Mouse (Mus musculus): ENCODE results near the gene Mdfi.

Mdfi gene

DNA sequence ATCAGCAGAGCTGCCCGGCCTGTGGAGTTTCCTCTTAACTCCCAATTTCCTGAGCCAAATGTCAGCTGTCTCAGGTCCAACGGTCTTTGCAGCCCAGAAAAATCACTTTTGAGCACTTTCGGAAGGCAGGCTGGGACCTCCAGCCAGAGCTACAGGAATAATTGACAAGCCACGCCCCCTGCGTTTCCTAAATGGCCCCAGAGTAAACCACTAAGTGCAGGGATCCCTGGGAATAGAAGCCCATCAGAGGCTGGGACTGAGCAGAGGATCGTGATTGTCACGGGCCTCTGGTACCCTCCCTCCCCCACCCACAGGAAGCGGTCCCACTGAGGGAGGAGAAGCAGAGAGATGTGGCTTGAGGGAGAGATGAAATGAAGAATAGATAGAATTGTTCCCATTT is 31.7 kb downstream of the Mdfi start:
- DNase-seq (ENCODE audit: low read depth, low spot score), result no peak

DNA sequence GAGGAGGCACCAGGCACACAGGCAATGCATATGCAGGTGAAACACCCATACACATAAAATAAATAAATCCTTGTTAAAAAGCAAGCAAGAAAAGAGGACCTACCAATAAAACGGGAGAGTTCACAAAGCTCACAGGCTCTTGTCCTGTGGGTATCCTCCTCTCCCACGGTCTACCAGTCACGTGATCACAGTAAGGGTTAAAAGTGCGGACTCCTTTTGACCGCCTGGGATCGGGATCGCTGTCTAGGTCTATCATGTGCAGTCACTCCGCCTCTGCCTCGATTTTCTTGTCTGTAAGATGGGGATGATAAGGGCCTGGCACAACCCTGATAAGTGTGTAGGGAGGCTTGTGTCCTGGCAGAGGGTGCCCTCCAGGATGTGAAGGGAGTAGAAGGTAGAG is 37.1 kb downstream of the Mdfi start:
- DNase-seq (ENCODE audit: low read depth, low spot score), result no peak

DNA sequence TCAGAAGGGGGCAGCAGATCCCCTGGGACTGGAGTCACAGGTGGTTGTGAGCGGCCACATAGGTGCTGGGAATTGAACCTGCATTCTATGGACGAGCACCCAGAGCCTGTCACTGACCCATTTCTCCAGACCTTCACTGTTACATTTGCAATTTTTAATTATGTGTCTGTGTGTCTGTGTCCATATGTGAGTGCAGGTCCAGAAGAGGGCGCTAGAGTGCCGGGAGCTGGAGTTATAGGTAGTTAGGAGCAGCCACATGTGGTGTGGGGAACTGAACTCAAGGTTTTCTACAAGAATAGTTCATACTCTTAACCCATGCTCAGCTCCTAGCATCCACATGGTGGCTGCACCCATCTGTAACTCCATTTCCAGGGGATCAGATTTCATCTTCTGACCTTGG is 37.5 kb downstream of the Mdfi start:
- DNase-seq (ENCODE audit: low read depth, low spot score), result peak; percentile 40

DNA sequence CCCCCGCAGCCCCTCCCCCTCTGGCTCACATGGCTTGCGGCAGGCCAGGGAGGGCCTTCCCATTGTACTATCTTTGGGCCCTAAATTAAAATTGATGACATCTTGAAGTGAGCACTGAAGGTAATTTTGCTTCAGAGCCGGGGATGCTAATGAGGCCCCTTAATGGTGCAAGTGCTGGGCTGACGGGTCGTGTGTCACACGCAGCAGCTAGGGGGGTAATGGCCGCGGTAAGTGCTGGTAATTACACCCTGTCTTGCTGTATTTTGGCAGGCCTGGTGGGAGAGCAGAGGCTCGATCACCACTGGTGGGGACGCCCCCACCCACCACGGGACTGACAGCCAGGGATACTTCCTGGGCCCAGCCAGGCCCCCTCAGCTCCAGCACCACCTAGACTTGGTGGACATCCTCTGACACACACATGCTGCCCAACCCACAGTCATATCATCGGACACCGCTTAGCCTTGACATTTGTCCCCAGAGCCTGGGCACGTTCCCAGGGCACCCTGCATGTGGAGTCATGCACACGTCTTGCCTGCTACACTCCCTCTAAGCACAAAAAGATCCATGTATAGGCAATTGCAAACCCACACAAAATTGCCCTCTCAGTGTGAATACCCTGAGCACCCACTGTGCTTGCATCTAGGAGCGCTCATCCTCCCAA is 38.2 kb downstream of the Mdfi start:
- no peak for DNase-seq (ENCODE audit: low read depth, low spot score)

DNA sequence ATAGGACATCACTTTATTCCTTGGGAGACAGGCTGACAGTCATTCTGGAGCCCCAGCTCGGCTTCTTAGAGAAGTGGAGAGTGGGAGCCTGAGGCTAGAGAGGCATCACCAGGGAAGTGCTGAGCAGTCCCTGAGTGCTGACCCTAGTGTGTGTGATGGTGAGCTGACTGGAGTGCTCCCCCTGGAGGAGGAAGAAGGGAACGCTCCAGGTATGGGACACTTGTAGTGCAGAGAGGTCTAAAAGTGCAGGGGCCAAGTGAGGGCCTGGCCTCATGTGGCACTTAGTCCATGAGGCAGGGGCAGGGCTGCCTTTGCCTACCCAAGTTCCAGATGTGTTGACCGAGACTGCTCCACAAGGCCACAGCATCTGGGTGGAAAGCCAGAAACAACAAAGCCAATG is 39.0 kb downstream of the Mdfi start:
- DNase-seq (ENCODE audit: low read depth, low spot score), result peak; percentile 73

DNA sequence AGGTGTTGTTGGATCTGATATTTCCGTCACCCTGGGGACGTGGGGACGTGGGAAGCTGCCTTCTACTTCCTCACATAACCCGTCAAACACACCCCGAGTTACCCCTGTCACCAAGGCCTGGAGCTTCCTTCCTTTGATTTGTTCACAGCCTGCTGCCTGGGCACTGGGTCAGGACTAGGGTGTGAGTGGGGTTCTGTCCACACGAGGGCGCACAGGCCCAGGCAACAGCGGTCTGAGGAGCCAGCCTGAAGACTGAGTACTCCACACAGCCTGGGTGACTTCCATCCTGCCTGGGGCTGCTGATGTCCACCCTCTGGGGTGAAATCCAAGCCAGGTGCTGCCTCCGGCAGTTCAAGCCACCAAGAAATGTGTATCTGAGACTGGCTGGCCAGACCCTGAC is 41.1 kb downstream of the Mdfi start:
- peak; percentile 87 for DNase-seq (ENCODE audit: low read depth, low spot score)

DNA sequence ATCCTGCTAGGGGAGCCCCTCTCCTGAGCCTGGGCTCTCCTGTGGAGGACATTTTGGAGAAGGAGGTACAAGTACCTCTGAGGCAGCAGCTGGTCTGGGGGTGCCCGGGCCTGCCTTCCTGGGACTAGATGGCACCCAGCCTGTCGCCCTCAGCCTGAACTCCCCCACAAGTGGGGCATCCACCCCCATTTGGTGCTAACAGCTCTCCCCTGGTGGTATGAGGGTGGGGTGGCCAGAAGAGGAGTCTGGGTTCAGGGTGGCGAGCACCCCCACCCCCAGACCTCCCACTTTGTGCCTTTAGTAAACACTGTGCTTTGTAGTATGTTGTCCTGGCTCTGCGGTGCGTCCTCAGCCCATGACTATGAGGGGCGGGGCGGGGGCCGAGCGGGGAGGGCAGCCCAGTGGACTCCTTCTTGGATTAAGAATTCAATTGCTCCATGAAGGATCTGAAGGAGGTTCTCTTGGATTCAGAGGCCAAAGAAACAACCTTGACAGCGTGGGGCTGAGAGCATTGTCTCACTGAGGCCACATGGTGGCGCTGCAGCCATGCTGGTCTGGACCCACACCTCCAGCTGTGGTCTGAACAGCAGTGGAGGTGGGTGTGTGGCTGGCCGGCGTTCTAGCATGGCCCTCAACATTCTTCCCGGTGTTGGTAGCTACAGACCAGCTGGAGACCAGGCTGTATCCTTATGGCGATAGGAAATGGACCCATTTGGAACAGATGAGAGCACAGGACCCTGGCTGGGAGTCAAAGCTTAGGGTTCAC is 42.2 kb downstream of the Mdfi start:
- DNase-seq (ENCODE audit: low read depth, low spot score), result peak; percentile 82

DNA sequence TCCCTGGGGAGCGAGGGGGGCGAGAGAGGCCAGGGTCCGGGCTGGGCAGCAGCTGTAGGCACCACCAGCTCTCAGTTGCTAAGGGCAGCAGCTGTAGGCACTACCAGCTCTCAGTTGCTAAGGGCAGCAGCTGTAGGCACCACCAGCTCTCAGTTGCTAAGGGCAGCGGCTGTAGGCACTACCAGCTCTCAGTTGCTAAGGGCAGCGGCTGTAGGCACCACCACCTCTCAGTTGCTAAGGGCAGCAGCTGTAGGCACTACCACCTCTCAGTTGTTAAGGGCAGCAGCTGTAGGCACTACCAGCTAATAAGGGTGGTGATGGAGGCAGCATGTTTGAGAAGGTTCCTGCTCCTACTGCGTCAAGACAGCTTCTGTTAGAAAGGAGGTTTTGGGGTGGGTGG is 45.5 kb downstream of the Mdfi start:
- DNase-seq (ENCODE audit: low read depth, low spot score), result no peak

DNA sequence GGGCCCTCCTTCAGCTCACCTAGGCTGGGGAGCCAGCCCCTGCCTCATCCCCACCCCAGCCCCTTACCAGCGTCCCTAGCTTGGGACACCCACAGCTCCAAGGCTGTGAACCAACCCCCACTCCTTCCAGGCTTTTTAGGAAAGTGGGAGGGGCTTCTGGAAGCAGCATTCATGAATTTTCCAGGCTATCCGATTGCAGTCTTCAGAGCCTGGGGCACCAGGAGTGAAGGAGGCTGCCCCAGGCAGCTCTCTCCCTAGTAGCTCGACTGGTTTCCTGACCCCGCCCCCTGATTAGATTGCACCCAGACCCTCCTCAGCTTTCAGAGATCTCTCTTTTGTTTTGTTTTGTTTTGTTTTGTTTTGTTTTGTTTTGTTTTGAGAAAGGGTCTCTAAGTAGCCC is 46.2 kb downstream of the Mdfi start:
- no peak for DNase-seq (ENCODE audit: low read depth, low spot score)

DNA sequence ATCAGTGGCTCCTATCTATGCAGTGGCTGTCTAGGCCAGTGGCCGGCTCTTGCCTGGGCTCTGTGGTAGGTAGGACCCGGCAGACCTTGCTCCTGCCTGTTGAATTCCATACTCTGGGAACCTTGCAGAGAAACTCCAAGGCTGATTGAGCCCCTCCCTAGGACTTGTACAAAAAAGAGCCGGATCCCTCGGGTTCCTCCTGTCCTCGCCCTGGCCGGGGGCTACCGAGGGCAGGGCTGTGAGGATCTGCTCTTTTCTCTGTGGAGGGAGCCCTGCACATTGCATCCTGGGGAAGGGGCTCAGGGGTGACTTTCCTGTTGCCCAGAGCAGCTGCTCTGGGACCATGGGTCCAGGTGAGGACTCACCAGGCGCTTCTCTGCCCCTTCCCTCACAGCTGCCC is 46.9 kb downstream of the Mdfi start:
- no peak for DNase-seq (ENCODE audit: low read depth, low spot score)

DNA sequence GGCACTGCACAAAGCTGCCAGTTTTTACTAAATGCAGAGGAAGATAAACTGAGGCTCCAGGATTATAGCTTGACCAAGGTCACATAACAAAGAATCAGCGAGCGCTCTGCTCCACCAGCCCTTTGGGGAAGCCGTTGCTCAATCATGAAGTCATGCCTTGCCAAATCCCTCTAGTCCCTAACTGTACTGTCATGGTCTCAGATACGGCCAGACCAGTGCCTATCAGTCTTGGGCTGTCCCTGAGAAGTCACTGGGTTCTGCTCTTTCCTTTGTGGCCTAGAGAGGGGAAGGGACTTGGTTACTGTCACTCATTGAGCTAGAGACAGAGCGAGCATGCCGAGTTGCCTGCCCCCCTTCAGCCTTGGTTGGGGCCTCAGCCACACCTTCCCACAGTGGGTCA is 50.1 kb downstream of the Mdfi start:
- DNase-seq (ENCODE audit: low read depth, low spot score), result no peak

DNA sequence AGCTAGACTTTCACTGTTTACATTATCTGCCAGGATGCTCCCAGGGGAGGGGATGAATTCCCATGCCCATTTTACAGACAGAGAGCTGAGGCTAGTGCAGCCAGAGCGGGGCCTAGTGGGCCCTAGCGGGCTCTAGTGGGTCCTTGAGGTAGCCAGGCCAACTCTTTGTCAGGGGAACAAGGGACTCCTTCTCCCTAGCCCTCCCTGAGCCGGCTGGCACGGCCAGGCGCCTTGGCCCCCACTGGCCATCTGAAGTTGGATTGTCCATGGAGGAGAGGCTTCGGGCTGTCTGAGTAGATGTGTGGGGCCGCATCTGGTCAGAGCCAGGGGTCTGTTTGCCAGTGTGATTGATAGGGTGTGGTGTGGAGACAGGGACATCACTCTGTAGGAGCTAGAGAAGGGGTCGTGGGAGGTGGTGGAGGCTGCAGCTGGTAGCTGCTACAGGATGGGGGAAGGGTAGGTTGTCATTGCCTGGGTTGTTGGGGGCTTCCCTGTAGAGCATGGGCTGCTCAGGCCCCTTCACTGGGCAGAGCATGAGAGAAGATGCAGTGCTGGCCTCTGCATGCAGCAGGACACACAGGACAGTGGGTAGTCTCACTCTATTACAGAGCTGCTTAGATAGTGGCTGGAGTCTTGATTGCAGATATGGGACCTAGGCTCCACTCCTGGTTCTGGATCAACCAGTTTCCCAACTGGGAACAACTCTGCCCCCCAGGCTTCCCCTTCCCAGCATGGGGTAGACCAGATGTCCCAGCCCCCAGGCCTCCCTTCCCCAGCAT is 50.9 kb downstream of the Mdfi start:
- no peak for DNase-seq (ENCODE audit: low read depth, low spot score)

DNA sequence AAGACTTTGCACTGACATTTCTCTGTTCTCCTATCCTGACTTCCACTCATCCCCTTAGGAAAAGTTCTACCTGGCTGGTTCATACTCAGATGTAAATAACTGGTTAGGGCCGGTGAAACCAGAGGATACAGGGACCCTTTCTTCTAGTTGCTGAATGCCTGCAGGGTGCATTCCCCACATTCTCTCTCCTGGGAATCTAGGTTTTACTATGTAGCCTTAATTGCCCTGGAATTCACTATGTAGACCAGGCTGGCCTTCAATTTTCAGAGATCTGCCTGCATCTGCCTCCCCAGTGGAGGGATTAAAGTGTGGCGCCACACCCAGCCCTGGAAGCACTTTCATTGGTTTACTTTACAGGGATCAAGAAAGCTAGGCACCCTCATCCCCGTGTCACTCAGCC is 52.0 kb downstream of the Mdfi start:
- DNase-seq (ENCODE audit: low read depth, low spot score), result no peak

DNA sequence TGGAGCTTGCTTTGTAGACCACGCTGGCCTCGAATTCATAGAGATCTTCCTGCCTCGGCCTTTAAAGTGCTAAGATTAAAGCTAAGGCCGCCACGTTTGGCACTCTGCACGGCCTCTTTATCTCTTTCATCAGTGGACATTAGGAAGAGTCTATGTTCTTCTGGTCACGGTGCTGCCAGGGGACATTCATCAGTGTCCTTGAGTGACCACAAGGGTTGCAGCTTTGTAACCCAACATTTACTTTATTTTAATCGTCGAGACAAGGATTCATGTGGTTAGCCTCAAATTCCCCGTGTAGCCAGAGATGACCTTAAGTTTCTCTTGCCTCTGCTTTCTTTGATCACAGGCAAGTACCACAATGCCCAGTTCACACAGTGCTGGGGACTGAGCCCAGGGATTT is 54.0 kb downstream of the Mdfi start:
- DNase-seq (ENCODE audit: low read depth, low spot score), result no peak

DNA sequence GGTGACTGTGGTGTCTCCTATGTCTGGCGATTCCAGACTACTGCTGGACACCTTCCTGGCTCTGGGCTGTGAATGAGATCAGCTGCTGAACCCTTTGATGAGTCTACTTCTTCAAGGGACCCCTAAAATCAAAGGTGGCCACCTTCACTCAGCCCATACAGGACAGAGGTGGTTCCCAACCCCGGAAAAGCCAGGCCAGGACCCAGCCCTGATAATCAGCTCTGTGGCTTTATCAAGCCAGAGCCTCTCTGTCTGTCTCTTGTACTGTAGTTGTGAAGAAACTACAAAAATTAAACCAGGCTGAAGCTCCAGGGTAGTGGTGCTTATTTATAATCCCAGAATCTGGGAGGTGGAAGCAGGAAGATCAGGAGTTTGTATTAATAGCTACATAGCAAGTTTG is 57.4 kb downstream of the Mdfi start:
- no peak for DNase-seq (ENCODE audit: low read depth, low spot score)

DNA sequence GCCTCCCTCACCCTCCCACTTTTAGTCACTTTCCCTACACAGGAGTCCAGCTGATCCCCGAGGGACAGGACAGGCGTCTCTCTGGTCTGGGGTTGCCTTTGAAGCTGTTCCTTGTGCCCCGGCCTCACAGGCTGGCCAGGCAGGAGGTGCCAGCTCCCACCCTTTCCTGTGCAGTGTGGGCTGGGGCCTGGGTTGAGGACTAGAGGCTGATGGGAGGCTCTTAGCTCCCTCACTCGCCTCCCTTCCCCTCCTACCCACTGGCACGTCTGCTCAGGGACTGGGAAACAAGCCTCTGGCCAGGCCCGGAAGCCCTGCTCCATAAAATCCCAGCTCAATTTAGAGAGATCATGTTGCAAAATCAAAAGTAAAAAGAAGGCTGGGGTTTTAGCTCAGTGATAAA is 60.9 kb downstream of the Mdfi start:
- no peak for DNase-seq (ENCODE audit: low read depth, low spot score)

DNA sequence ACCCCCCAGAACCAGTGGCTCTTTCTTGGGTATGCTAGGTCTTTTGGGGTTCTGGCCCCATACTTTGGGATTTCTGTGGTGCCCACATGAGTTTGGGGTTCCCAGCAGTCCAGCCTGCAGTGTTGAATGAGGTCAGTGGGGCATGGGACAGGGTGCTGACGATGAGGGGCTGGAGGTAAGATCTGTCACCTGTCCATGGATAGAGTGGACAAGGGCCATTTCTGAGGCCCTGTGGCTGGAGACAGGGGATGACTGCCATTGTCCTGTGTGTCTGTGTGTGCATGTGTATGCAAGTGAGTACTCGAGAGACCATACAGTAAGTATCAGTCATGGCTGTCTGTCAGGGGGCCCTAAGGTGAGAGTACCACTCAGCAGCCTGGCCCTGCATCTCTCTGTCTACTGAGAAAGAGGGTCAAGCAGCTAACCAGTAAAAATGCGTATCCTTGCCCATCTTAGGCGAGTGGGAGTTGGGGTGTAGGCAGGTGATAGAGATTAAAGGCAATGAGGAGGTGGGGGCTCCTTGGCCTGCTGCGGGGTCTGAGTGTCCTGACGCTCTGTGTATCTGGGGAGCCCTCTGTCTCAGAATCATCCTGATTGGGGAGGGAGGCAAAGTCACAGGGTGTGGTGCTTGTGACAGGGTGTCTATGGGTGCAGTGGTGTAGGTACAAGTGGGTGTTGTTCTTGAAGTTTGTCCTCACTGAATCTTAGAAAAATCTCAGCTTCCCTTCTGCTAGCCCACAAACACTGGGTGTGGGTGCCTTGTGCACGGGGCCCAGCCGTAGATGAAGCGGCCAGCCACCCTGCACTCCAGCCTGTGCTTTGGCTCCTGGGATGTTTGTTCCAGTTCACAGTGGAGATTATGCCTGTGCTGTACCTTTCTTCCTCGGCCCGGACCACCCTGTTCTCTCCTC is 64.8 kb downstream of the Mdfi start:
- no peak for DNase-seq (ENCODE audit: low read depth, low spot score)

DNA sequence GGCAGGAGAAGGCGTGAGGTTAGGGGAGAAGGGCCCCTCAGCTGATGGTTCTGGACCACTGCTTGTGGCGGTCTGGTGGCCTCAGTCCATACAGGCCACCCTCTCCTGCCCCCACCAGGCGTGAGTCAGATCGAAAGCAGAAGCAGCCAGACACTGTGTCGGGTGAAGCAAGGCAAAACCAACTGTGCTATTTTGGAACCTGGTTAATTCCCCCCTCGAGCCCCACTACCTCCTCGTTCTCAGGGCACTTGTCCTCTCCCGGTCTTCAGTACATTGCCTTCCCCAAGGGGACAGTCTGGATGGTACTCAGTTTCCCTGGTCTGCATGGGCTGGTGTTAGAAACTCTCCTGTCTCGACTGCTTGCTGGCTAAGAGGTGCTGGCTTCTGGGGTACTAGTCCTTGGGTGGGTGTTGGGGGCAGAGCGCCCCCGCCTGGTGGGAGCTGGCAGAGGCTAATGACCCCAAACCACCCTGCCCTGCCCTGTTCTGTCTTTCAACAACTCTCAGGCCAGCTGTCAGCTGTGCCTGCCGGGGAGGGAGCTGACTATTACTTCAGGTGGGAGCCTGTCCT is 65.7 kb downstream of the Mdfi start:
- DNase-seq (ENCODE audit: low read depth, low spot score), result peak; percentile 43

DNA sequence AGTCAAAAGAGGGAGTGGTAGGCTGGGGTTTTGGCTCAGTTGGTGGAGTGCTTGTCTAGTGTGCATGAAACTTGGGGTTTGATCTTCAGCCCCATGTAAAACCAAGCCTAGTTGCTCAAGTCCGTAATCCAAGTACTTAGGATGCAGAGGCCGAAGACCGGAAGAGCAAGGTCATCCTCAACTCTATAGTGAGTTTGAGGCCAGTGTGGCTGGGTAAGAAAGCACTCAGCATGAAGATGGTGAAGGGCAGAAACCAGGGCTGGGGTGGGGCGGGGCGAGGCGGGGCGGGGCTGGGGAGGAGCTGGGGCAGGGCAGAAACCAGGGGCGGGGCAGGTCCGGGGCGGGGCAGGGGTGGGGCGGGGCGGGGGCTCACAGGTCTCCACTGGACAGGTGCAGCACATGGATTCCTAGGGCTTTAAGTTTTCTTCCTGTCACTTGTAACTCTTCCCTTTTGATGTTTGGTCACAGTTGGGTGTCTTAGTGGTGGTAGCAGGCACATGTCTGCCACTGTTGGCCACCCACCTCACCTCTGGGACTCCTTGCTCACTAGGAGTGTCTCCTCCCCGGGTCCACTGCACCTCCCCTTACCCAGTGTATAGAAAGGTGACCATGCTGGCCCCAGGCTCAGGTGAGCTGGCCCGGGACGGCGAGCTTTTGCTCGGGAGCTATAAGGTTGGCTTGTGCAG is 66.9 kb downstream of the Mdfi start:
- DNase-seq (ENCODE audit: low read depth, low spot score), result no peak

DNA sequence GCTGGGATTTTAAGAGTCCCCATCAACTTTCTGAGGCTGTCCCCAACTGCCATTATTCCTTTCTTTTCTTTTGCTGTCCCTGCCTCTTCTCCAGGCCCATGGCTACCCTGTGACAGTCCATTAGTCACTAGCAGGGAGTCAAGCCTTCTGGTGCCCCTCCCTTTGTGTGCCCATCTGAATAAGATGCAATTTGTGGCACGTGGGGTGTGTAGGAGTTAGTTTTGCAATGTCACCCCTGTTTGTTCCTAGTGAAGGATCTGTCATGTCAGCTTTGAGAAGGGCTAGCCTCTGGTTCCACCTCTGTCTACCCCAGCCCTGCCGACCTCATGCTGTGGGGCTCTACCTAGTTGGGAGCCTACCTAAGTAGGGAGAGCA is 67.4 kb downstream of the Mdfi start:
- no peak for DNase-seq (ENCODE audit: low read depth, low spot score)
